Mouse (Mus musculus) neural tube, embryonic 11.5 days (tissue): ENCODE results near the gene Pnn. TPM values are rescaled to one million over a fixed set of nuclear protein-coding genes. Genes with fewer than 3 reads are reported as not detected.

ENCODE experiments used
- ATAC-seq: fragments of 200-750 bp; cut with Nextera tagmentation; 2 replicates; pipeline ENCODE4 v1.8.0; 2017; ENCODE audit warnings: moderate number of reproducible peaks, mild to moderate bottlenecking, moderate TSS enrichment, moderate library complexity; ENCODE audit not compliant: insufficient read depth, low FRiP score, low TSS enrichment
- DNase-seq: peaks from one replicate; pipeline ENCODE4 v3.0.0-alpha.2; 2015; ENCODE audit warnings: low spot score
- H3K27ac ChIP-seq: fragments of 300-500 bp; sonication (generic); 2 replicates; pipeline ENCODE4 v1.5.1; 2014; ENCODE audit warnings: low read depth, mild to moderate bottlenecking, low read length
- H3K27me3 ChIP-seq: fragments of 300-500 bp; sonication (generic); 2 replicates; pipeline ENCODE4 v1.6.1; 2014; ENCODE audit warnings: mild to moderate bottlenecking, low read length, mixed read lengths; ENCODE audit not compliant: control insufficient read depth, insufficient read depth
- H3K36me3 ChIP-seq: fragments of 300-500 bp; sonication (generic); 2 replicates; pipeline ENCODE4 v1.6.1; 2014; ENCODE audit warnings: mild to moderate bottlenecking, low read length, moderate library complexity, mixed read lengths; ENCODE audit not compliant: control insufficient read depth, insufficient read depth
- H3K4me1 ChIP-seq: fragments of 300-500 bp; sonication (generic); 2 replicates; pipeline ENCODE4 v1.6.1; 2014; ENCODE audit warnings: low read length, mixed read lengths; ENCODE audit not compliant: control insufficient read depth, insufficient read depth
- H3K4me2 ChIP-seq: fragments of 300-500 bp; sonication (generic); 2 replicates; pipeline ENCODE4 v1.6.1; 2014; ENCODE audit warnings: low read depth, mild to moderate bottlenecking, moderate library complexity
- H3K4me3 ChIP-seq: fragments of 300-500 bp; sonication (generic); 2 replicates; pipeline ENCODE4 v1.5.1; 2014; ENCODE audit warnings: low read depth, low read length
- H3K9ac ChIP-seq: fragments of 300-500 bp; sonication (generic); 2 replicates; pipeline ENCODE4 v1.6.1; 2014; ENCODE audit warnings: mild to moderate bottlenecking, low read length
- H3K9me3 ChIP-seq: fragments of 300-500 bp; sonication (generic); 2 replicates; pipeline ENCODE4 v1.6.1; 2016; ENCODE audit warnings: low read length; ENCODE audit not compliant: control insufficient read depth
- WGBS: fragments of 180-500 bp; shearing (Covaris S2); extraction: QIAGEN DNeasy Blood & Tissue Kit; methylation state at CpG from one replicate; pipeline ENCODE4 v1.1.7; 2014; 5-methylcytosine and 5-hydroxymethylcytosine counted together
- polyA plus RNA-seq: library from polyadenylated mRNA; unstranded; fragments of >200 nt; fragmentation: Nextera tagmentation; extraction: Ambion mirVana; gene quantifications from 2 replicates; pipeline ENCODE4 v1.2.1, GENCODE M21; 2014

Pnn gene
- polyA plus RNA-seq, 1 experiment from 2014 or later: 96.0 TPM

- peak overlapping the region; percentile 35 for H3K4me2 ChIP-seq
- no peak for ATAC-seq
- H3K9ac ChIP-seq: no peak overlapping the region
- H3K27me3 ChIP-seq: no peaks in the 10 kb centered on the region
- no peak overlapping the region; the same call in 1 of the 2 replicates for H3K4me3 ChIP-seq
- WGBS: 83% methylated on average over 3 of the region's 3 CpGs
- H3K36me3 ChIP-seq: 0 out of 2 replicates have a peak, but pooled peaks cover 3% of the 10 kb centered on the region
- H3K9me3 ChIP-seq: no peaks in the 10 kb centered on the region
- DNase-seq: no peak
- H3K27ac ChIP-seq: no peak overlapping the region
- 0 out of 2 replicates have a peak, but pooled peaks cover 4% of the 10 kb centered on the region for H3K4me1 ChIP-seq
Observed at GRCm38 (mm10) chr12:59065776-59066175, 908 bp upstream of the Pnn start.

- under 1% methylated on average over 41 of the region's 41 CpGs for WGBS
- H3K27me3 ChIP-seq: no peaks in the 10 kb centered on the region
- H3K9ac ChIP-seq: peak overlapping the region; percentile 99
- H3K27ac ChIP-seq: peak overlapping the region; percentile 85
- DNase-seq (no peak), ATAC-seq (peak; percentile 58)
- peak overlapping the region; percentile 85 for H3K4me2 ChIP-seq
- H3K4me3 ChIP-seq: peak overlapping the region; percentile 99
- H3K9me3 ChIP-seq: no peaks in the 10 kb centered on the region
- H3K4me1 ChIP-seq: 0 out of 2 replicates have a peak, but pooled peaks cover 4% of the 10 kb centered on the region
- peaks cover 8% of the 10 kb centered on the region for H3K36me3 ChIP-seq
Observed at GRCm38 (mm10) chr12:59067095-59067494, 411 bp downstream of the Pnn start.

- H3K27me3 ChIP-seq: no peaks in the 10 kb centered on the region
- H3K4me1 ChIP-seq: 0 out of 2 replicates have a peak, but pooled peaks cover 4% of the 10 kb centered on the region
- DNase-seq: no peak
- no peak overlapping the region for H3K9ac ChIP-seq
- H3K27ac ChIP-seq: no peak overlapping the region
- no peak overlapping the region for H3K4me3 ChIP-seq
- H3K9me3 ChIP-seq: no peaks in the 10 kb centered on the region
- WGBS: 97% methylated on average over 13 of the region's 13 CpGs
- no peak for ATAC-seq
- peaks cover 14% of the 10 kb centered on the region for H3K36me3 ChIP-seq
- no peak overlapping the region for H3K4me2 ChIP-seq
Observed at GRCm38 (mm10) chr12:59068791-59069190, 2.1 kb downstream of the Pnn start.

GRCm38 (mm10) chr12:59072286-59072685 is 5.6 kb downstream of the Pnn start:
- no peak for ATAC-seq
- no peaks in the 10 kb centered on the region for H3K27me3 ChIP-seq
- 0 out of 2 replicates have a peak, but pooled peaks cover 4% of the 10 kb centered on the region for H3K4me1 ChIP-seq
- H3K36me3 ChIP-seq: peaks cover 14% of the 10 kb centered on the region
- no peak overlapping the region for H3K27ac ChIP-seq
- H3K4me3 ChIP-seq: no peak overlapping the region
- no peak for DNase-seq
- no peaks in the 10 kb centered on the region for H3K9me3 ChIP-seq
- H3K9ac ChIP-seq: no peak overlapping the region
- no peak overlapping the region for H3K4me2 ChIP-seq
- WGBS: 91% methylated on average over 11 of the region's 11 CpGs

- WGBS: 91% methylated on average over 3 of the region's 3 CpGs
- Histone ChIP-seq H3K27ac (no peak overlapping the region), H3K9me3 (no peaks in the 10 kb centered on the region), H3K9ac (no peak overlapping the region), H3K4me2 (no peak overlapping the region), H3K4me1 (no peaks in the 10 kb centered on the region), H3K27me3 (no peaks in the 10 kb centered on the region), H3K36me3 (peaks cover 11% of the 10 kb centered on the region), H3K4me3 (no peak overlapping the region)
- ATAC-seq: no peak
- no peak for DNase-seq
Observed at GRCm38 (mm10) chr12:59074052-59074451, 7.4 kb downstream of the Pnn start.

GRCm38 (mm10) chr12:59076996-59077395 is 10.3 kb downstream of the Pnn start:
- Histone ChIP-seq H3K27ac (no peak overlapping the region), H3K9me3 (no peaks in the 10 kb centered on the region), H3K36me3 (peaks cover 7% of the 10 kb centered on the region), H3K4me3 (no peak overlapping the region), H3K4me1 (no peaks in the 10 kb centered on the region), H3K9ac (no peak overlapping the region), H3K4me2 (no peak overlapping the region), H3K27me3 (no peaks in the 10 kb centered on the region)
- ATAC-seq (no peak), DNase-seq (no peak)
- WGBS: 87% methylated on average over 3 of the region's 3 CpGs

- Histone ChIP-seq H3K4me1 (no peaks in the 10 kb centered on the region), H3K27me3 (no peaks in the 10 kb centered on the region), H3K27ac (no peak overlapping the region), H3K4me2 (no peak overlapping the region), H3K9ac (no peak overlapping the region), H3K4me3 (no peak overlapping the region), H3K36me3 (no peaks in the 10 kb centered on the region), H3K9me3 (no peaks in the 10 kb centered on the region)
- DNase-seq (no peak), ATAC-seq (no peak)
- WGBS: 91% methylated on average over 3 of the region's 3 CpGs
Observed at GRCm38 (mm10) chr12:59077883-59078282, 11.2 kb downstream of the Pnn start.

- Histone ChIP-seq H3K4me2 (no peak overlapping the region), H3K4me1 (no peaks in the 10 kb centered on the region), H3K36me3 (no peaks in the 10 kb centered on the region), H3K27me3 (no peaks in the 10 kb centered on the region), H3K9ac (no peak overlapping the region), H3K9me3 (no peaks in the 10 kb centered on the region), H3K4me3 (no peak overlapping the region), H3K27ac (no peak overlapping the region)
- no peak for ATAC-seq
- WGBS: 82% methylated on average over 4 of the region's 4 CpGs
- DNase-seq: no peak
Observed at GRCm38 (mm10) chr12:59080461-59080860, 13.8 kb downstream of the Pnn start.

- H3K4me2 ChIP-seq: no peak overlapping the region
- WGBS: 72% methylated on average over 5 of the region's 5 CpGs
- ATAC-seq (no peak), DNase-seq (no peak)
- no peaks in the 10 kb centered on the region for H3K27me3 ChIP-seq
- H3K36me3 ChIP-seq: no peaks in the 10 kb centered on the region
- no peak overlapping the region for H3K27ac ChIP-seq
- no peak overlapping the region for H3K9ac ChIP-seq
- no peak overlapping the region for H3K4me3 ChIP-seq
- no peaks in the 10 kb centered on the region for H3K9me3 ChIP-seq
- no peaks in the 10 kb centered on the region for H3K4me1 ChIP-seq
Observed at GRCm38 (mm10) chr12:59084446-59084845, 17.8 kb downstream of the Pnn start.
